Mouse (Mus musculus): Measurements from ENCODE around the gene Atg9b.

DNA sequence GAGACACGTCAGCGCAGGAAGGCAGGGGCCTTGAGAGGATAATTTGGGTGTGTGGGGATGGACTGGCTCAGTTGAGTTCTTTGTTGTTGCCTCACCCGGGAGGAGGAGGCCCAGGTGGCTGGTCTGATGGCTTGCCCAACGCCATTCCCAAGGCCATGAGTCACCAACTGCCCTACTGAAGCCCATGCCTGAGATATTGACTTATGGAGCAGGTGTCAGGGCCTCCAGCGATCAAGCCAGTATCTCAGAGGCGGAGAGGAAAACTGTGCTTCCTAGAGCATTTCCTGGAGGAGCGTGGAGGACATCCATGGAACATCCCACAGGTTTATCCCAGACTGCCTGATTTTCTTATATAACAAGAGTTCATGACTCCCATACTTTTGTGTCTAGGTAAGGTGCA lies 781 bp upstream of the Atg9b start:
- no peak for TF ChIP-seq EP300 (IDR thresholded peaks at IDR 0.05; ENCODE audit: insufficient read depth, low read depth, low read length)
- no peak for TF ChIP-seq CTCF (IDR thresholded peaks at IDR 0.05; ENCODE audit: low read depth, low read length)
